8 mouse cellular contexts compared by ENCODE assay signal in the genomic region with DNA sequence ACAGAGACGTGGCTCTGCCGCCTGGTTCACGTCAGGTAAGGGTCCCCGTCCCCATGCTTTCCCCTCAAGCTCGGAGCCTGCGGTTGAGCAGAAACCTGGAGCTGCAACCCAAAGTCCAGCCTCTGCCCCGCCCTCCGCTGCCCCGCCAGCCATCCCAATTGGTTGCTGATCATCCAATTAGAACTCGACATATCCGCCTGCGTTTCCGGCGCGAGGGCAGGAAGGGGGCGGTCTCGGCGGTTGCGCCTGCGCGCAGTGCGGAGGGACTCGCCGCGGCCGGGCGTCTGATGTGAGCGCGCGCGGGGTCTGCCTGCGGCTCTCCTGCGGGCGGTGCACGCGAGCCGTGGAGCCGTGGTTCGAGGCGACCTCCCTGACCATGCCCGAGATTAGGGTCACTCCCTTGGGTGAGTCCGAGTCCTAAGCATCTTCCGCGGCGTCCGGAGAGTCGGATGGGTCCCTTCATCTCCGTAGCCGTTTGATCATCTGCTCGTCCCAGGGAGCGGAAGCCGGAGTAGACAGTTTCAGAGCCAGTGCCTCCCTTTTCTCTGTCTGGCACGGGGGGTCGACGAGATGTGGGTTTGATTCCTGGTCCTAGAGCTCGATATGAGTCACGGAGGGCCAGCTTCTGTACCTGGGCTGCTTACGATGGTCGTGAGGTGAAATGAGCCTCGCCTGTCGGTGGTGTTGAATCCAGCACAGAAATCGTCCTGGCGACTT. TPM values are rescaled to one million over a fixed set of nuclear protein-coding genes. Genes with fewer than 3 reads are reported as not detected.
DNase-seq lines count a peak whose midpoint lies in the region; ATAC-seq and TF ChIP-seq lines count a peak whose summit lies in the region.

Gene Cptp, minus strand, starts transcription at position 124 of the 717 bp plus-strand sequence.
Gene Ints11, plus strand, starts transcription at position 230 of the 717 bp plus-strand sequence.

- intact Hi-C loops in gastrocnemius, adult 2 months (cut with DNase I): loop anchor here (2.0 to 10.0 kb wide), 2 partner anchors 23 to 235 kb away; partner anchors contain the start of gene 9430015G10Rik
- intact Hi-C loops in left cerebral cortex, adult 2 months (cut with DNase I): loop anchor here (2.0 kb wide), 2 partner anchors 21 to 73 kb away; partner anchors contain the start of genes Acap3, Pusl1 and Ube2j2

- no peaks in the 10 kb centered on the region for H3K9me3 ChIP-seq in hindbrain, postnatal 0 days (ENCODE audit: low read length)

- TF ChIP-seq CTCF in gastrocnemius, adult 2 months (IDR thresholded peaks at IDR 0.05): peak; percentile 49
- peak; percentile 28 for TF ChIP-seq CTCF in hindbrain, postnatal 0 days (IDR thresholded peaks at IDR 0.05; ENCODE audit: low read depth)
- TF ChIP-seq CTCF in left cerebral cortex, adult 2 months (IDR thresholded peaks at IDR 0.05): peak; percentile 25

- peak within 1 kb of the TSS; percentile 88 for H3K27ac ChIP-seq in gastrocnemius, adult 2 months
- peak within 1 kb of the TSS; percentile 76 for H3K27ac ChIP-seq in hindbrain, postnatal 0 days
- peak within 1 kb of the TSS; percentile 86 for H3K27ac ChIP-seq in left cerebral cortex, adult 2 months

- peak within 1 kb of the TSS; percentile 77 for H3K4me2 ChIP-seq in hindbrain, postnatal 0 days (ENCODE audit: low read depth, low read length)

- H3K4me1 ChIP-seq in hindbrain, postnatal 0 days (ENCODE audit: insufficient read depth, low read length): peaks cover 5% of the 10 kb centered on the region

- ATAC-seq in hindbrain, postnatal 0 days: peak; percentile 96
- ATAC-seq in megakaryocyte, adult 5-6 weeks (ENCODE audit: poor library complexity, severe bottlenecking): peak; percentile 98

- peak; percentile 83 for DNase-seq in WW6 (ENCODE audit: low read depth, low spot score)
- DNase-seq in cerebellum, postnatal 4 days (ENCODE audit: low spot score in 2 of 2): peak; percentile 90 to 95
- DNase-seq in gastrocnemius, adult 2 months: peak; percentile 98
- peak; percentile 97 for DNase-seq in hindbrain, postnatal 0 days (ENCODE audit: low spot score)
- DNase-seq in left cerebral cortex, adult 2 months (ENCODE audit: extremely low spot score in 1 of 2, low spot score in 2 of 2): peak; percentile 96 to 97
- peak; percentile 95 to 97 for DNase-seq in right cerebral cortex, adult 2 months (ENCODE audit: low spot score in 2 of 2)
- peak; percentile 96 for DNase-seq in urinary bladder, postnatal 14 days (ENCODE audit: low spot score)

- H3K4me3 ChIP-seq in gastrocnemius, adult 2 months: peak within 1 kb of the TSS; percentile 95
- H3K4me3 ChIP-seq in hindbrain, postnatal 0 days (ENCODE audit: low read length): peak within 1 kb of the TSS; percentile 56
- peak within 1 kb of the TSS; percentile 89 for H3K4me3 ChIP-seq in left cerebral cortex, adult 2 months

- no peaks in the 10 kb centered on the region for H3K27me3 ChIP-seq in hindbrain, postnatal 0 days (ENCODE audit: insufficient read depth, low read length)

- peak within 1 kb of the TSS; percentile 71 for H3K9ac ChIP-seq in hindbrain, postnatal 0 days (replicated peaks; ENCODE audit: low read length)

- under 1% methylated on average over 63 of the region's 63 CpGs for WGBS in hindbrain, postnatal 0 days

- H3K36me3 ChIP-seq in hindbrain, postnatal 0 days (ENCODE audit: insufficient read depth, low read length): peaks cover 24% of the 10 kb centered on the region

RNA-seq across cellular contexts. Expression of gene Cptp, which starts in this region (rescaled TPM):
- 10 to 100 TPM; 13.6 to 18.0 TPM for total RNA-seq in gastrocnemius, adult 2 months (2021)
- total RNA-seq in hindbrain, postnatal 0 days (2014; rRNA removed): 31.3 and 41.8 TPM in 2 replicates
- 26.8 and 27.9 TPM in 2 replicates for polyA plus RNA-seq in hindbrain, postnatal 0 days (2015; fragmentation: Nextera tagmentation; extraction: Ambion mirVana)
- 10 to 100 TPM; 21.7 to 28.9 TPM for total RNA-seq in left cerebral cortex, adult 2 months (2021)
- total RNA-seq in megakaryocyte, adult 5-6 weeks (2015): 9.1 and 11.7 TPM in 2 replicates
- 8.8 and 14.1 TPM in 2 replicates for total RNA-seq in megakaryocyte, adult 5-6 weeks (2017)

RNA-seq across cellular contexts. Expression of gene Ints11, which starts in this region (rescaled TPM):
- 10 to 100 TPM; 14.9 to 17.3 TPM for total RNA-seq in gastrocnemius, adult 2 months (2021)
- total RNA-seq in hindbrain, postnatal 0 days (2014; rRNA removed): 51.3 and 52.1 TPM in 2 replicates
- polyA plus RNA-seq in hindbrain, postnatal 0 days (2015; fragmentation: Nextera tagmentation; extraction: Ambion mirVana): 49.9 and 52.4 TPM in 2 replicates
- total RNA-seq in left cerebral cortex, adult 2 months (2021): 10 to 100 TPM; 37.3 to 41.1 TPM
- 35.0 and 40.9 TPM in 2 replicates for total RNA-seq in megakaryocyte, adult 5-6 weeks (2015)
- total RNA-seq in megakaryocyte, adult 5-6 weeks (2017): 22.0 and 23.0 TPM in 2 replicates

Comparison
In these comparisons a context has a peak if more than half of its experiments do, and no peak if none do; other contexts are left out.
1. Peak in every context shown above with its lines: DNase-seq, ATAC-seq, H3K4me3 ChIP-seq and H3K27ac ChIP-seq.